Mouse (Mus musculus) embryonic facial prominence, embryonic 12.5 days (tissue): ENCODE data around the gene Cpm. TPM values are rescaled to one million over a fixed set of nuclear protein-coding genes. Genes with fewer than 3 reads are reported as not detected.
A peak's percentile ranks its signal among the peaks of the same experiment; 100 is the strongest.
"Not testable (repeated sequence)": the region's sequence is repeated elsewhere in the genome, so short reads cannot be mapped to it uniquely, and the experiment has no call there.

Source experiments
- ATAC-seq: fragments of 200-750 bp; cut with Nextera tagmentation; 2 replicates; pipeline ENCODE4 v1.8.0; 2017; ENCODE audit not compliant: insufficient number of reproducible peaks, insufficient read depth, low FRiP score, low TSS enrichment
- H3K27ac ChIP-seq: fragments of 300-500 bp; sonication (generic); 2 replicates; pipeline ENCODE4 v1.5.1; 2016; ENCODE audit warnings: mild to moderate bottlenecking
- H3K27me3 ChIP-seq: fragments of 300-500 bp; sonication (generic); 2 replicates; pipeline ENCODE4 v1.6.1; 2016; ENCODE audit warnings: mild to moderate bottlenecking, moderate library complexity
- H3K36me3 ChIP-seq: fragments of 300-500 bp; sonication (generic); 2 replicates; pipeline ENCODE4 v1.6.1; 2016; ENCODE audit warnings: mild to moderate bottlenecking
- H3K4me1 ChIP-seq: fragments of 300-500 bp; sonication (generic); 2 replicates; pipeline ENCODE4 v1.6.1; 2016
- H3K4me2 ChIP-seq: fragments of 300-500 bp; sonication (generic); replicated peaks from 2 replicates; pipeline ENCODE4 v1.6.1; 2016; ENCODE audit warnings: mild to moderate bottlenecking, moderate library complexity
- H3K4me3 ChIP-seq: fragments of 300-500 bp; sonication (generic); 2 replicates; pipeline ENCODE4 v1.5.1; 2016; ENCODE audit warnings: mild to moderate bottlenecking
- H3K9ac ChIP-seq: fragments of 300-500 bp; sonication (generic); 2 replicates; pipeline ENCODE4 v1.6.1; 2016; ENCODE audit warnings: mild to moderate bottlenecking, moderate library complexity
- H3K9me3 ChIP-seq: fragments of 300-500 bp; sonication (generic); 2 replicates; pipeline ENCODE4 v1.6.1; 2016; ENCODE audit warnings: mild to moderate bottlenecking, moderate library complexity
- WGBS: fragments of 180-500 bp; shearing (Covaris S2); methylation state at CpG from one replicate; pipeline ENCODE4 v1.1.7; 2016; 5-methylcytosine and 5-hydroxymethylcytosine counted together
- polyA plus RNA-seq: library from polyadenylated mRNA; unstranded; fragments of >200 nt; fragmentation: Nextera tagmentation; extraction: Ambion mirVana; gene quantifications from 2 replicates; pipeline ENCODE4 v1.2.1, GENCODE M21; 2016

Gene Cpm
- polyA plus RNA-seq, 1 experiment from 2014 or later = 20.4 TPM

GRCm38 (mm10) chr10:117714928-117715500 is 85.7 kb downstream of the Cpm start:
- Histone ChIP-seq H3K4me3 (no peak overlapping the region), H3K4me1 (peaks cover 8% of the 10 kb centered on the region), H3K36me3 (no peaks in the 10 kb centered on the region), H3K9ac (no peak overlapping the region), H3K4me2 (no peak overlapping the region), H3K27me3 (no peaks in the 10 kb centered on the region), H3K9me3 (no peaks in the 10 kb centered on the region), H3K27ac (no peak overlapping the region)
- no peak for ATAC-seq
- WGBS = 73% methylated on average over 4 of the region's 4 CpGs

DNA sequence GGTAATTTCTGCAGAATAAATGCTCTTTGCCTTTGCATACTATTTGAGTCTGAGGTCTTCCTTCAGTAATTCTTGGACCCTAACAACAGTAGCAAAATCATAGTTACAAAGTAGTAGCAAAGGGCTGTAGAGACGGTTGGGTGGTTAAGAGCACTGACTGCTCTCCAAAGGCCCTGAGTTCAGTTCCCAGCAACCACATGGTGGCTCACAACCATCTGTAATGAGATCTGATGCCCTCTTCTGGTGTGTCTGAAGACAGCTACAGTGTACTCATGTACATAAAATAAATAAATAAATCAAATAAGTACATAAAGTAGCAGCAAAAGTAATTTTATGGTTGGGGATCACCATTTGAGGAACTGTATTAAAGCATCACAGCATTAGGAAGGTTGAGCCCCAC is 86.4 kb downstream of the Cpm start:
- not testable (repeated sequence) for H3K9ac ChIP-seq, H3K9me3 ChIP-seq, H3K36me3 ChIP-seq, H3K4me2 ChIP-seq, H3K27ac ChIP-seq, H3K4me1 ChIP-seq, ATAC-seq, H3K4me3 ChIP-seq, H3K27me3 ChIP-seq
- WGBS = 92% methylated on average over 1 of the region's 1 CpGs

GRCm38 (mm10) chr10:117716686-117717085 is 87.4 kb downstream of the Cpm start:
- no peak overlapping the region for H3K4me3 ChIP-seq
- H3K27me3 ChIP-seq = no peaks in the 10 kb centered on the region
- H3K36me3 ChIP-seq = no peaks in the 10 kb centered on the region
- H3K4me2 ChIP-seq = no peak overlapping the region
- 86% methylated on average over 3 of the region's 3 CpGs for WGBS
- no peak overlapping the region for H3K9ac ChIP-seq
- ATAC-seq = no peak
- H3K9me3 ChIP-seq = no peaks in the 10 kb centered on the region
- no peak overlapping the region for H3K27ac ChIP-seq
- H3K4me1 ChIP-seq = peaks cover 5% of the 10 kb centered on the region; the same call in 1 of the 2 replicates

DNA sequence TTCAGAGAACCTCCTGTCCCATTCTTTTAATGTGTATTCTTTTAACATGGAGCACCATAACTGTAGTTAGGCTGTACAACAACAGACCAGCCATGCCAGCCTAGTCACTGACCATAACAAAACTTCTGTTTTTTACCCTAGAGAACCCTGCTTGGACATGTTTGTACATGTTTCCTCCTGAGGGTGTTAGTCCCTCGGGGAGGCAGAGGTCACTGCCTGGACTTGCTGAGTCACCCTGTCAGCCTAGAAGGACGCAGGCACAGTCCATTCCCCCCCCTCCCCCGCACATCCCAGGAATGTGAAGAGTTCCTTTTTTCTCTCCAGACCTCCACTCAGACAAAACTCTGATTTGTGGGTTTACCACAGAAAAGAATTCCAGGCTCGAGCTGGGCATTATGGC is 88.3 kb downstream of the Cpm start:
- Histone ChIP-seq H3K4me2 (0 out of 2 replicates have a peak overlapping the region, but pooled peaks have one; percentile 3), H3K27me3 (no peaks in the 10 kb centered on the region), H3K27ac (no peak overlapping the region), H3K9me3 (no peaks in the 10 kb centered on the region), H3K9ac (no peak overlapping the region), H3K4me1 (peaks cover 5% of the 10 kb centered on the region; the same call in 1 of the 2 replicates), H3K4me3 (no peak overlapping the region), H3K36me3 (no peaks in the 10 kb centered on the region)
- no peak for ATAC-seq
- WGBS = 8% methylated on average over 4 of the region's 4 CpGs

DNA sequence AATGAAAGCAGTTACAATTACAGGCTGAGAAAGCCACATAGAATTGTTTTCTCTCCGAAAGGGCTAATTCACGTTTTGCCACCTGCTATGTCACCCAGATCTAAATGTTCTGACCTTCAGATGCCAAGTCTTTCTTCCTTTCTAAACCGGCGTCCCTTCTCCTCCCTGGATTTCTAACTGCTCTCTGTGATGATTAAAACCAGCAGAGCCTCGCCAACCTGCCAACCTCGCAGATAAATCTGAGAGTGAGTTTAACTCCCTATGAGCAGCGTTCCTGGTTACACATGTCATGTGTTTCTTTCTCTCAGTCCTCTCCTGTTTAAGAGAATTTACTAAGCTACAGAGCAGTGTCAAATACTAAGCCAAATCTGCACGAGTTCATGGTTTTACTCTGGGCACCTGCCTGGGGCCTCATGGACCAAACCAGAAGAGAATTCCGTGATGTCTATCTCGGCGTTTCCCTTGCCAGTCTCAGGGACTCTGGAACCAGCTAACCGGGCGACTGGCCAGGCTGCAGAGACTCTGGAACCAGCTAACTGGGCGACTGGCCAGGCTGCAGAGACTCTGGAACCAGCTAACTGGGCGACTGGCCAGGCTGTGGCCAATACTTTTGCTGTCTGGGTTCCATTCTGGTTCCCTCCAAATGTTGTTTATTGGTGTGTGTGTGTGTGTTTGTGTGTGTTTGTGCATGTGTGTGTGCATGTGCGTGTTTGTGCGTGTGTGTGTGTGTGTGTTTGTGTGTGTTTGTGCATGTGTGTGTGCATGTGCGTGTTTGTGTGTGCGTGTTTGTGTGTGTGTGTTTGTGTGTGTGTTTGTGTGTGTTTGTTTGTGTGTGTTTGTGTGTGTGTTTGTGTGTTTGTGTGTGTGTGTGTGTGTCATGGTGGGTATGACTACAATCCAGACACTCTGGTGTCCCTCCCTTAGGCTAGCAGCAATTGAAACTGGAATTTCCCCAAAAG is 89.1 kb downstream of the Cpm start:
- H3K36me3 ChIP-seq = no peaks in the 10 kb centered on the region
- 58% methylated on average over 19 of the region's 19 CpGs for WGBS
- H3K4me2 ChIP-seq = no peak overlapping the region
- 0 out of 2 replicates have a peak overlapping the region, but pooled peaks have one; percentile 23 for H3K27ac ChIP-seq
- no peak for ATAC-seq
- no peaks in the 10 kb centered on the region for H3K27me3 ChIP-seq
- no peak overlapping the region for H3K4me3 ChIP-seq
- no peaks in the 10 kb centered on the region for H3K9me3 ChIP-seq
- H3K9ac ChIP-seq = no peak overlapping the region; the same call in 1 of the 2 replicates
- peaks cover 5% of the 10 kb centered on the region; the same call in 1 of the 2 replicates for H3K4me1 ChIP-seq

GRCm38 (mm10) chr10:117724136-117724718 is 94.9 kb downstream of the Cpm start:
- H3K27me3 ChIP-seq = no peaks in the 10 kb centered on the region
- no peaks in the 10 kb centered on the region for H3K9me3 ChIP-seq
- no peak overlapping the region for H3K9ac ChIP-seq
- no peaks in the 10 kb centered on the region for H3K4me1 ChIP-seq
- no peak overlapping the region for H3K4me2 ChIP-seq
- WGBS = 77% methylated on average over 5 of the region's 5 CpGs
- no peak overlapping the region for H3K4me3 ChIP-seq
- no peak overlapping the region for H3K27ac ChIP-seq
- H3K36me3 ChIP-seq = no peaks in the 10 kb centered on the region
- ATAC-seq = no peak

DNA sequence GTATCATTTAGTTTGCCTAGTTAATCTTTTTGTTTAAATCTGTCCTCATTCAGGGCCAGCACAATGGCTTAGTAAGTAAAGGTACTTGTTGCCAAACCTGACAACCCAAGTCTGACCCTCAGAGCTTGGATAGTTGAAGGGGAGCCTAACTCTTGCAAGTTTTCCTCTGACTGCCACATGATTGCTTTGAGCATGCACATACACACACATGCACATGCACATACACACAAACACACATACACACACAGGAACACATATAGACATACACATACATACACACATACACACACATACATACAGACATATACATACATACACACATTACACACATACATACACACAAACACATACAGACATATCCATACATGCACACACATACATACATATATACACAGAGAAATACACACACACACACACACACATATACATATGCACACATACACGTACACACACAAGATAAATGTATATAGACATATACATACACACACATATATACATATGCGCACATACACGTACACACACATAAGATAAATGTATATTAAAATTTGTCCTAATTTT is 95.6 kb downstream of the Cpm start:
- no peaks in the 10 kb centered on the region for H3K27me3 ChIP-seq
- H3K27ac ChIP-seq = no peak overlapping the region
- no peak for ATAC-seq
- no peak overlapping the region for H3K4me3 ChIP-seq
- H3K9me3 ChIP-seq = no peaks in the 10 kb centered on the region
- no peaks in the 10 kb centered on the region for H3K36me3 ChIP-seq
- WGBS = 97% methylated on average over 3 of the region's 3 CpGs
- H3K9ac ChIP-seq = no peak overlapping the region
- H3K4me1 ChIP-seq = no peaks in the 10 kb centered on the region
- no peak overlapping the region for H3K4me2 ChIP-seq

GRCm38 (mm10) chr10:117725671-117726070 is 96.4 kb downstream of the Cpm start:
- no peaks in the 10 kb centered on the region for H3K27me3 ChIP-seq
- WGBS = 73% methylated on average over 7 of the region's 7 CpGs
- no peaks in the 10 kb centered on the region for H3K36me3 ChIP-seq
- no peaks in the 10 kb centered on the region for H3K9me3 ChIP-seq
- no peak overlapping the region for H3K4me2 ChIP-seq
- H3K9ac ChIP-seq = no peak overlapping the region
- no peak overlapping the region for H3K27ac ChIP-seq
- H3K4me3 ChIP-seq = no peak overlapping the region
- H3K4me1 ChIP-seq = no peaks in the 10 kb centered on the region
- no peak for ATAC-seq

DNA sequence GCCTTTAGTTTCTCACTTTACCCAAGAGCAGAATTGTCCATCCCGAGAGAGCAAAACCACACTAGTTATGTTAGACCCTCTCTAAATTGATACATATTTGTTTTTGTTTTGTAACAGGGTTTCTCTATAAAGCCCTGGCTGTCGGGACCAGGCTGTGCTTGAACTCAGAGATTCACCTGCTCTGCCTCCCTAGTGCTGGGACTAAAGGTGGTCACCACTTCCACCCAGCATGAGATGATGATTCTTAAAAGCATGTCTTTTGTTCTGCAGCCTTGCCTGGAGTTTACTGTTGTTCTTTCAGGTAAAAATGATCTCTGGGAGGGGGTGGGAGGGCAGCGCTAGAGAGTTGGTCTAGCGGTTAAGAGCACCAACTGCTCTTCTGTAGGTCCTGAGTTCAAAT is 97.0 kb downstream of the Cpm start:
- Histone ChIP-seq H3K27ac (no peak overlapping the region), H3K4me3 (no peak overlapping the region), H3K9ac (no peak overlapping the region), H3K36me3 (no peaks in the 10 kb centered on the region), H3K9me3 (no peaks in the 10 kb centered on the region), H3K27me3 (no peaks in the 10 kb centered on the region), H3K4me2 (no peak overlapping the region), H3K4me1 (no peaks in the 10 kb centered on the region)
- 94% methylated on average over 4 of the region's 4 CpGs for WGBS
- no peak for ATAC-seq

- Histone ChIP-seq H3K4me2 (no peak overlapping the region), H3K36me3 (no peaks in the 10 kb centered on the region), H3K9me3 (no peaks in the 10 kb centered on the region), H3K4me1 (no peaks in the 10 kb centered on the region), H3K9ac (no peak overlapping the region), H3K4me3 (no peak overlapping the region), H3K27me3 (no peaks in the 10 kb centered on the region), H3K27ac (no peak overlapping the region)
- ATAC-seq = no peak
- WGBS = 94% methylated on average over 4 of the region's 4 CpGs
Measured at GRCm38 (mm10) chr10:117726888-117727385, 97.6 kb downstream of the Cpm start.

GRCm38 (mm10) chr10:117727518-117728110 is 98.3 kb downstream of the Cpm start:
- no peak overlapping the region for H3K4me2 ChIP-seq
- no peak for ATAC-seq
- no peaks in the 10 kb centered on the region for H3K36me3 ChIP-seq
- 79% methylated on average over 9 of the region's 9 CpGs for WGBS
- H3K4me1 ChIP-seq = no peaks in the 10 kb centered on the region
- H3K9me3 ChIP-seq = no peaks in the 10 kb centered on the region
- no peak overlapping the region for H3K27ac ChIP-seq
- H3K9ac ChIP-seq = no peak overlapping the region
- no peaks in the 10 kb centered on the region for H3K27me3 ChIP-seq
- no peak overlapping the region for H3K4me3 ChIP-seq
